Mouse (Mus musculus): ENCODE measurements around the gene Eml2. TPM values are rescaled to one million over a fixed set of nuclear protein-coding genes. Genes with fewer than 3 reads are reported as not detected.
A peak's percentile ranks its signal among the peaks of the same experiment; 100 is the strongest.

Gene Eml2
- polyA plus RNA-seq, 1 experiment = 11.1 TPM

DNA sequence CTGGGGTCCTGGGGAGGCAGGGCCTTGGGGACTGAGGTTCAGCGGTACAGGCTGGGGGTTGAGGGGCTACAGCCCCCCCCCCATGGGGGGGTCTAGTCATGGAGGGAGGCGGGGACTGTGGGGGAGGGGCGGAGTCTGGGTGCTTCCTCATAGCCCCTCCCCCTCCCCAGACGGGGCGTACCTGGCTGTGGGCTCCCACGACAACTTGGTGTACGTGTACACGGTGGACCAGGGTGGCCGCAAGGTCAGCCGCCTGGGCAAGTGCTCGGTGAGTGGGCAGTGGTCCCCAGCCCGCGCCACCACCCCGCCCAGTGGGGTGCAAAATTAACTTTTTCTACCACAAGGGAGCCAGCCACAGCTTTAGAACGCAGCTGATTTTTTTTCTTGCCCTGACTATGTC lies 25.4 kb downstream of the Eml2 start:
- H3K27me3 ChIP-seq (ENCODE audit: control insufficient read depth, insufficient read depth, low read length) = no peaks in the 10 kb centered on the region
- TF ChIP-seq CTCF (IDR thresholded peaks at IDR 0.05; ENCODE audit: control insufficient read depth, insufficient read depth, insufficient replicate concordance, low read depth, low read length) (no peak), POLR2A (IDR thresholded peaks at IDR 0.05; ENCODE audit: control insufficient read depth, low read depth, low read length) (no peak)
- peaks cover 12% of the 10 kb centered on the region for H3K4me1 ChIP-seq (ENCODE audit: control insufficient read depth, insufficient read depth, low read length)
- no peaks in the 10 kb centered on the region for H3K36me3 ChIP-seq (ENCODE audit: control insufficient read depth, insufficient read depth, low read length)
- no peak overlapping the region for H3K27ac ChIP-seq (ENCODE audit: control insufficient read depth, insufficient read depth, low read depth, low read length)
- peak overlapping the region; percentile 71 for H3K4me3 ChIP-seq (ENCODE audit: control insufficient read depth, low read depth, low read length)

DNA sequence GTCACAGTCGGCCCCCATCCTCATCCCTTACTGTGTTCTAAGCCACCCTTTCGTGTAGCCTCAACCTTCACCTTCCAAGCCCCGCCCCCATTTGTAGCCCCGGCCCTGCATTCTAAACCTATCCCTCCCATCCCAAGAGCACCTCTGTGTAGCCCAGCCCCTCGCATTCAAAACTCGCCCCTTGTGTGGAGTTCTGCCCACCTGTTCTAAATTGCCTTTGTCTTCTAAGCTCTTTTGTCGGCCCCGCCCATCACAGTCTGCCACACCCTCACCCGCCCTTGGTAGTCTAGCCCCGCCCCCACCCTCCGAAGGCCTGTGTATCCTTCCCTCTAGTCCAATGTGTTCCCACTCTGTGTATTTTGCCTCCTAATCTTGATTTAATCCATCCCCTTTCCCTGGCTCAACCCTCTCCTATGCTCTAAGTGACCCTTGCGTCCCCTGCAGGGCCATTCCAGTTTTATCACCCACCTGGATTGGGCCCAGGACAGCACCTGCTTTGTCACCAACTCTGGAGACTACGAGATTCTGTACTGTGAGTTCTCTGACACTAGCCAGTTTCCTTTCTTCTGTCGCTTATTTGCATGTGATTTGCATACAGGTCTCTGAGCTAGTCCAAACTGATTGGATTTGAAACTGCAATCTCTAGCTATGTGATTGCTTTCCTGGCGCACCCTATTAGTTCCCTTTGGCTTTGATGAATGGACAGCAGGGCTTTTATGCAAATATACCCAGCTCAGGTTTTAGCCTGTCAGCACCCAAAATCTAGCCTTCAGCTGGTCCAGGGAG lies 26.0 kb downstream of the Eml2 start:
- no peak for TF ChIP-seq CTCF (IDR thresholded peaks at IDR 0.05; ENCODE audit: control insufficient read depth, insufficient read depth, insufficient replicate concordance, low read depth, low read length)
- TF ChIP-seq POLR2A (IDR thresholded peaks at IDR 0.05; ENCODE audit: control insufficient read depth, low read depth, low read length) = 0 out of 2 replicates have a peak, but pooled peaks have one; percentile 14
- H3K36me3 ChIP-seq (ENCODE audit: control insufficient read depth, insufficient read depth, low read length) = no peaks in the 10 kb centered on the region
- H3K4me3 ChIP-seq (ENCODE audit: control insufficient read depth, low read depth, low read length) = peak overlapping the region; percentile 41
- no peaks in the 10 kb centered on the region for H3K27me3 ChIP-seq (ENCODE audit: control insufficient read depth, insufficient read depth, low read length)
- H3K27ac ChIP-seq (ENCODE audit: control insufficient read depth, insufficient read depth, low read depth, low read length) = no peak overlapping the region
- H3K4me1 ChIP-seq (ENCODE audit: control insufficient read depth, insufficient read depth, low read length) = peaks cover 12% of the 10 kb centered on the region

DNA sequence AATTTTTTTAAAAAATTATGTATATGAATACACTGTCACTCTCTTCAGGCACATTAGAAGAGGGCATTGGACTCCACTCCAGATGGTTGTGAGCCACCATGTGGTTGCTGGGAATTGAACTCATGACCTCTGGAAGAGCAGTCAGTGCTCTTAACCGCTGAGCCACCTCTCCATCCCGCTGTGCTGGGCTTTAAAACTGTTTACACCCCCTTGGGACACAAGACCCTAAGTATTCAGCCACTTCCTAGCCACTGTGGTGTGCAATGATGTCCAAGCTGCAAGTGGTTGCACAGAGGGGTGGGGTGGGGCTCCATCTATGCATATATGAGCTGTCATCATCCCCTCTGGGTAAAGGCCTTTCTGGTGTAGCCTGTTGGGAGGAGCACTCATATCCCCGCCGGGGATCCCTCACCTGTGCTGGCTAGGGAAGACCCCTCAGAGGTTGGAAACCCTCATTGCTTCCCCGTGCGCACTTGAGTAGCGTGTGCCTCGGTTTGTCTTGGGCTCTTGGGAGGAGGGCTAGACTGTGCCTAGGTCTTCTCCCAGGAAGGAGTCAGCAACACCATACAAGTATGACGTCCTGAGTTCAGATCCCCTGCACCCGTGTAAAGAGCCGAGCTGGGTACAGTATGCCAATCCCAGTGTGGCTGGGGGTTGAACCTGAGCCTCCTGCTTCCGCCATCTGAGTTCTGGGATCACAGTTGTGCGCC lies 32.1 kb downstream of the Eml2 start:
- no peak overlapping the region for H3K4me3 ChIP-seq (ENCODE audit: control insufficient read depth, low read depth, low read length)
- H3K27me3 ChIP-seq (ENCODE audit: control insufficient read depth, insufficient read depth, low read length) = no peaks in the 10 kb centered on the region
- H3K27ac ChIP-seq (ENCODE audit: control insufficient read depth, insufficient read depth, low read depth, low read length) = no peak overlapping the region
- H3K36me3 ChIP-seq (ENCODE audit: control insufficient read depth, insufficient read depth, low read length) = no peaks in the 10 kb centered on the region
- peaks cover 5% of the 10 kb centered on the region for H3K4me1 ChIP-seq (ENCODE audit: control insufficient read depth, insufficient read depth, low read length)
- 0 out of 2 replicates have a peak, but pooled peaks have one; percentile 10 for TF ChIP-seq CTCF (IDR thresholded peaks at IDR 0.05; ENCODE audit: control insufficient read depth, insufficient read depth, insufficient replicate concordance, low read depth, low read length)
- TF ChIP-seq POLR2A (IDR thresholded peaks at IDR 0.05; ENCODE audit: control insufficient read depth, low read depth, low read length) = no peak

DNA sequence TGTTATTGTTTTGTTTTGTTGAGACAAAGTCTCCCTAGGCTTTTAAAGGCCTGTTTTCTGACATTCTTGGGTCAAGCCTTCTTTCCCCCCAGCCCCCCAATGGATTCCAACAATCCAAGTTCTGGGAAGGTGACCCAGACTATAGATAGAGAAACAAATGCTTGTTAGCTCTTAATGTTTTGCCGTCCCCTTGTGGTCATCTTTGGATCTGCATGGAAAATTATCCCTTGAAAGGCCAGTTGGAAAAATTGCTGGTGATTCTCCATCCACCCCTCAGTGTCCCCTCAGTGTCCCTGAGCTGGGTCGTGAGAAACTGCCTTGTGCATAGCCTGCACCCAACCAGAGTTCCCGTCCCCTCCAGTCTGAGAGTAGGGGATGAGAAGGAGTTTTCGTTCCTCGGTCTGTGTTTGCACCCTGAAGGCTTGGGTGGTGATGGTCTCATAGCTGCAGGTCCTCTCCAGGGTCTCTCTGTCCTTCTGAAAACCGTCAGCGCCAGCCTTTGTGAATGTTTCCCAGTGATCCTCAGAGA lies 32.8 kb downstream of the Eml2 start:
- Histone ChIP-seq H3K27me3 (ENCODE audit: control insufficient read depth, insufficient read depth, low read length) (no peaks in the 10 kb centered on the region), H3K27ac (ENCODE audit: control insufficient read depth, insufficient read depth, low read depth, low read length) (no peak overlapping the region), H3K4me3 (ENCODE audit: control insufficient read depth, low read depth, low read length) (no peak overlapping the region), H3K36me3 (ENCODE audit: control insufficient read depth, insufficient read depth, low read length) (no peaks in the 10 kb centered on the region), H3K4me1 (ENCODE audit: control insufficient read depth, insufficient read depth, low read length) (peaks cover 5% of the 10 kb centered on the region)
- TF ChIP-seq CTCF (IDR thresholded peaks at IDR 0.05; ENCODE audit: control insufficient read depth, insufficient read depth, insufficient replicate concordance, low read depth, low read length) = 0 out of 2 replicates have a peak, but pooled peaks have one; percentile 6
- no peak for TF ChIP-seq POLR2A (IDR thresholded peaks at IDR 0.05; ENCODE audit: control insufficient read depth, low read depth, low read length)

DNA sequence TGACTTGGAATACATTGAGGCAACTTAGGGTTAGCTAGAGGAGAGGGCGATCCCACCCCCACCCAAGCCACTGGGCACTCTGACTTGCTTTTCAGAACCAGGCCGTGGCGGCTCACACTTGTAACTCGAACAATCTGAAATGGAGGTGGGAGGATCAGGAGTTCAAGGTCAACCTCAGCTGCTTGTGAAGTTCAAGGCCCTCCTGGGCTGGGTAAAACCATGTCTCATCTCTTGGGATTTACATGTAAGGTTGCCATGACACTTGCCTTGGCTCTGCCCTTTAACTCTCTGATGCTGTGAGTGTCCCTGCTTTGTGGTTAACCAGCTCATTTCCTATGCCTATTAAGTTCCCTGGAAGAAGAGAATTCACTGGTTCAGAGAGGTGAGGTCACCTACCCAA lies 33.3 kb downstream of the Eml2 start:
- Histone ChIP-seq H3K27me3 (ENCODE audit: control insufficient read depth, insufficient read depth, low read length) (no peaks in the 10 kb centered on the region), H3K4me1 (ENCODE audit: control insufficient read depth, insufficient read depth, low read length) (peaks cover 5% of the 10 kb centered on the region), H3K4me3 (ENCODE audit: control insufficient read depth, low read depth, low read length) (no peak overlapping the region), H3K36me3 (ENCODE audit: control insufficient read depth, insufficient read depth, low read length) (no peaks in the 10 kb centered on the region), H3K27ac (ENCODE audit: control insufficient read depth, insufficient read depth, low read depth, low read length) (no peak overlapping the region)
- TF ChIP-seq CTCF (IDR thresholded peaks at IDR 0.05; ENCODE audit: control insufficient read depth, insufficient read depth, insufficient replicate concordance, low read depth, low read length) (no peak), POLR2A (IDR thresholded peaks at IDR 0.05; ENCODE audit: control insufficient read depth, low read depth, low read length) (no peak)

- peaks cover 5% of the 10 kb centered on the region for H3K4me1 ChIP-seq (ENCODE audit: control insufficient read depth, insufficient read depth, low read length)
- TF ChIP-seq POLR2A (IDR thresholded peaks at IDR 0.05; ENCODE audit: control insufficient read depth, low read depth, low read length) = no peak
- TF ChIP-seq CTCF (IDR thresholded peaks at IDR 0.05; ENCODE audit: control insufficient read depth, insufficient read depth, insufficient replicate concordance, low read depth, low read length) = peak; percentile 59; the same call in 1 of the 2 replicates
- no peaks in the 10 kb centered on the region for H3K36me3 ChIP-seq (ENCODE audit: control insufficient read depth, insufficient read depth, low read length)
- H3K27ac ChIP-seq (ENCODE audit: control insufficient read depth, insufficient read depth, low read depth, low read length) = no peak overlapping the region
- H3K27me3 ChIP-seq (ENCODE audit: control insufficient read depth, insufficient read depth, low read length) = no peaks in the 10 kb centered on the region
- H3K4me3 ChIP-seq (ENCODE audit: control insufficient read depth, low read depth, low read length) = no peak overlapping the region
Measured at GRCm38 (mm10) chr7:19210010-19210409, 33.8 kb downstream of the Eml2 start.

- H3K4me1 ChIP-seq (ENCODE audit: control insufficient read depth, insufficient read depth, low read length) = peaks cover 8% of the 10 kb centered on the region
- no peaks in the 10 kb centered on the region for H3K27me3 ChIP-seq (ENCODE audit: control insufficient read depth, insufficient read depth, low read length)
- no peaks in the 10 kb centered on the region for H3K36me3 ChIP-seq (ENCODE audit: control insufficient read depth, insufficient read depth, low read length)
- no peak for TF ChIP-seq POLR2A (IDR thresholded peaks at IDR 0.05; ENCODE audit: control insufficient read depth, low read depth, low read length)
- TF ChIP-seq CTCF (IDR thresholded peaks at IDR 0.05; ENCODE audit: control insufficient read depth, insufficient read depth, insufficient replicate concordance, low read depth, low read length) = no peak
- H3K27ac ChIP-seq (ENCODE audit: control insufficient read depth, insufficient read depth, low read depth, low read length) = no peak overlapping the region
- H3K4me3 ChIP-seq (ENCODE audit: control insufficient read depth, low read depth, low read length) = no peak overlapping the region
Measured at GRCm38 (mm10) chr7:19211041-19211675, 34.9 kb downstream of the Eml2 start.

Data from testis, adult 2 months (tissue).